Mouse (Mus musculus): ENCODE data around the gene Ugt1a5. TPM values are rescaled to one million over a fixed set of nuclear protein-coding genes. Genes with fewer than 3 reads are reported as not detected.

The Ugt1a5 gene
- polyA plus RNA-seq, 1 experiment from 2014 or later: not detected

GRCm38 (mm10) chr1:88250023-88250422, 84.2 kb downstream of the Ugt1a5 start:
- Histone ChIP-seq H3K36me3 (no peaks in the 10 kb centered on the region), H3K4me3 (no peak overlapping the region), H3K9me3 (peaks cover 96% of the 10 kb centered on the region), H3K27me3 (no peaks in the 10 kb centered on the region), H3K4me1 (no peaks in the 10 kb centered on the region), H3K9ac (replicated peaks) (no peak overlapping the region), H3K27ac (replicated peaks) (no peak overlapping the region), H3K4me2 (replicated peaks) (no peak overlapping the region)
- 79% methylated on average over 5 of the region's 5 CpGs for WGBS
- ATAC-seq (ENCODE audit: low FRiP score, low read depth): 0 out of 2 replicates have a peak, but pooled peaks have one; percentile 3

GRCm38 (mm10) chr1:88253106-88253505, 87.3 kb downstream of the Ugt1a5 start:
- H3K9ac ChIP-seq (replicated peaks): no peak overlapping the region
- no peaks in the 10 kb centered on the region for H3K4me1 ChIP-seq
- ATAC-seq (ENCODE audit: low FRiP score, low read depth): no peak
- H3K27me3 ChIP-seq: no peaks in the 10 kb centered on the region
- H3K36me3 ChIP-seq: no peaks in the 10 kb centered on the region
- H3K9me3 ChIP-seq: peaks cover 97% of the 10 kb centered on the region
- no peak overlapping the region for H3K4me3 ChIP-seq
- H3K4me2 ChIP-seq (replicated peaks): no peak overlapping the region
- H3K27ac ChIP-seq (replicated peaks): no peak overlapping the region
- 74% methylated on average over 8 of the region's 8 CpGs for WGBS

- no peak overlapping the region for H3K9ac ChIP-seq (replicated peaks)
- ATAC-seq (ENCODE audit: low FRiP score, low read depth): no peak
- no peaks in the 10 kb centered on the region for H3K36me3 ChIP-seq
- 74% methylated on average over 6 of the region's 6 CpGs for WGBS
- peaks cover 97% of the 10 kb centered on the region for H3K9me3 ChIP-seq
- no peak overlapping the region for H3K27ac ChIP-seq (replicated peaks)
- no peak overlapping the region for H3K4me2 ChIP-seq (replicated peaks)
- H3K4me3 ChIP-seq: no peak overlapping the region
- no peaks in the 10 kb centered on the region for H3K27me3 ChIP-seq
- no peaks in the 10 kb centered on the region for H3K4me1 ChIP-seq
Observed at GRCm38 (mm10) chr1:88253540-88253939, 87.7 kb downstream of the Ugt1a5 start.

- H3K4me1 ChIP-seq: no peaks in the 10 kb centered on the region
- no peak overlapping the region for H3K9ac ChIP-seq (replicated peaks)
- no peak overlapping the region for H3K27ac ChIP-seq (replicated peaks)
- no peaks in the 10 kb centered on the region for H3K27me3 ChIP-seq
- no peak for ATAC-seq (ENCODE audit: low FRiP score, low read depth)
- peaks cover 90% of the 10 kb centered on the region for H3K9me3 ChIP-seq
- H3K4me3 ChIP-seq: no peak overlapping the region
- peaks cover 6% of the 10 kb centered on the region for H3K36me3 ChIP-seq
- no peak overlapping the region for H3K4me2 ChIP-seq (replicated peaks)
- 88% methylated on average over 12 of the region's 12 CpGs for WGBS
Observed at GRCm38 (mm10) chr1:88254793-88255465, 89.1 kb downstream of the Ugt1a5 start.

- peaks cover 10% of the 10 kb centered on the region for H3K36me3 ChIP-seq
- H3K4me1 ChIP-seq: no peaks in the 10 kb centered on the region
- H3K27me3 ChIP-seq: no peaks in the 10 kb centered on the region
- WGBS: 54% methylated on average over 2 of the region's 2 CpGs
- peaks cover 88% of the 10 kb centered on the region for H3K9me3 ChIP-seq
- H3K4me2 ChIP-seq (replicated peaks): no peak overlapping the region
- H3K27ac ChIP-seq (replicated peaks): no peak overlapping the region
- no peak for ATAC-seq (ENCODE audit: low FRiP score, low read depth)
- H3K4me3 ChIP-seq: no peak overlapping the region
- no peak overlapping the region for H3K9ac ChIP-seq (replicated peaks)
Observed at GRCm38 (mm10) chr1:88255466-88255857, 89.7 kb downstream of the Ugt1a5 start.

GRCm38 (mm10) chr1:88255989-88256754, 90.4 kb downstream of the Ugt1a5 start:
- H3K4me2 ChIP-seq (replicated peaks): no peak overlapping the region
- no peak for ATAC-seq (ENCODE audit: low FRiP score, low read depth)
- no peak overlapping the region for H3K9ac ChIP-seq (replicated peaks)
- WGBS: 79% methylated on average over 13 of the region's 13 CpGs
- no peak overlapping the region for H3K4me3 ChIP-seq
- no peaks in the 10 kb centered on the region for H3K27me3 ChIP-seq
- H3K27ac ChIP-seq (replicated peaks): no peak overlapping the region
- peaks cover 80% of the 10 kb centered on the region for H3K9me3 ChIP-seq
- peaks cover 17% of the 10 kb centered on the region for H3K36me3 ChIP-seq
- H3K4me1 ChIP-seq: no peaks in the 10 kb centered on the region

GRCm38 (mm10) chr1:88256886-88257663, 91.3 kb downstream of the Ugt1a5 start:
- ATAC-seq (ENCODE audit: low FRiP score, low read depth): no peak
- H3K27ac ChIP-seq (replicated peaks): no peak overlapping the region
- H3K36me3 ChIP-seq: peaks cover 26% of the 10 kb centered on the region
- H3K4me2 ChIP-seq (replicated peaks): no peak overlapping the region
- H3K27me3 ChIP-seq: no peaks in the 10 kb centered on the region
- H3K9me3 ChIP-seq: peaks cover 74% of the 10 kb centered on the region
- no peaks in the 10 kb centered on the region for H3K4me1 ChIP-seq
- no peak overlapping the region for H3K9ac ChIP-seq (replicated peaks)
- 80% methylated on average over 10 of the region's 10 CpGs for WGBS
- H3K4me3 ChIP-seq: no peak overlapping the region

- no peak overlapping the region for H3K4me3 ChIP-seq
- peaks cover 31% of the 10 kb centered on the region for H3K36me3 ChIP-seq
- H3K4me1 ChIP-seq: no peaks in the 10 kb centered on the region
- ATAC-seq (ENCODE audit: low FRiP score, low read depth): no peak
- no peak overlapping the region for H3K9ac ChIP-seq (replicated peaks)
- no peak overlapping the region for H3K27ac ChIP-seq (replicated peaks)
- H3K27me3 ChIP-seq: no peaks in the 10 kb centered on the region
- H3K4me2 ChIP-seq (replicated peaks): no peak overlapping the region
- 82% methylated on average over 6 of the region's 6 CpGs for WGBS
- H3K9me3 ChIP-seq: peaks cover 68% of the 10 kb centered on the region
Observed at GRCm38 (mm10) chr1:88257681-88258080, 91.9 kb downstream of the Ugt1a5 start.

GRCm38 (mm10) chr1:88258361-88258760, 92.5 kb downstream of the Ugt1a5 start:
- H3K9ac ChIP-seq (replicated peaks): no peak overlapping the region
- H3K36me3 ChIP-seq: peaks cover 38% of the 10 kb centered on the region
- H3K4me2 ChIP-seq (replicated peaks): no peak overlapping the region
- peaks cover 62% of the 10 kb centered on the region for H3K9me3 ChIP-seq
- 70% methylated on average over 6 of the region's 6 CpGs for WGBS
- H3K4me1 ChIP-seq: no peaks in the 10 kb centered on the region
- H3K27ac ChIP-seq (replicated peaks): no peak overlapping the region
- H3K4me3 ChIP-seq: no peak overlapping the region
- no peaks in the 10 kb centered on the region for H3K27me3 ChIP-seq
- 0 out of 2 replicates have a peak, but pooled peaks have one; percentile 1 for ATAC-seq (ENCODE audit: low FRiP score, low read depth)

- no peaks in the 10 kb centered on the region for H3K4me1 ChIP-seq
- no peak overlapping the region for H3K9ac ChIP-seq (replicated peaks)
- 0 out of 2 replicates have a peak, but pooled peaks have one; percentile 3 for ATAC-seq (ENCODE audit: low FRiP score, low read depth)
- peaks cover 45% of the 10 kb centered on the region for H3K36me3 ChIP-seq
- no peak overlapping the region for H3K4me2 ChIP-seq (replicated peaks)
- H3K27ac ChIP-seq (replicated peaks): no peak overlapping the region
- no peaks in the 10 kb centered on the region for H3K27me3 ChIP-seq
- 80% methylated on average over 8 of the region's 8 CpGs for whole genome bisulfite sequencing
- H3K4me3 ChIP-seq: no peak overlapping the region
- H3K9me3 ChIP-seq: peaks cover 55% of the 10 kb centered on the region
Observed at GRCm38 (mm10) chr1:88258881-88259642, 93.2 kb downstream of the Ugt1a5 start.

GRCm38 (mm10) chr1:88259643-88260024, 93.8 kb downstream of the Ugt1a5 start:
- H3K36me3 ChIP-seq: peaks cover 51% of the 10 kb centered on the region
- no peaks in the 10 kb centered on the region for H3K27me3 ChIP-seq
- no peak overlapping the region for H3K9ac ChIP-seq (replicated peaks)
- H3K27ac ChIP-seq (replicated peaks): no peak overlapping the region
- peaks cover 49% of the 10 kb centered on the region for H3K9me3 ChIP-seq
- WGBS: 80% methylated on average over 4 of the region's 4 CpGs
- ATAC-seq (ENCODE audit: low FRiP score, low read depth): peak; percentile 3; the same call in 1 of the 2 replicates
- no peak overlapping the region for H3K4me3 ChIP-seq
- H3K4me1 ChIP-seq: no peaks in the 10 kb centered on the region
- no peak overlapping the region for H3K4me2 ChIP-seq (replicated peaks)

Data from midbrain, embryonic 12.5 days (tissue).